Mouse (Mus musculus) ES-E14 (cell line): ENCODE data around the gene Taf1c. TPM values are rescaled to one million over a fixed set of nuclear protein-coding genes. Genes with fewer than 3 reads are reported as not detected.

Source experiments
- DNase-seq: peaks from one replicate; pipeline ENCODE4 v3.0.0-alpha.2; 2013; ENCODE audit warnings: low read depth, low spot score
- H3K27ac ChIP-seq: 2 replicates; pipeline ENCODE4 v1.5.1; 2012; ENCODE audit warnings: low read depth, mild to moderate bottlenecking, low read length, moderate library complexity, mixed read lengths; ENCODE audit not compliant: poor library complexity, insufficient read depth, severe bottlenecking
- H3K36me3 ChIP-seq: 2 replicates; pipeline ENCODE4 v1.6.1; 2012; ENCODE audit warnings: mild to moderate bottlenecking, low read length, moderate library complexity, mixed read lengths; ENCODE audit not compliant: control insufficient read depth, poor library complexity, insufficient read depth, severe bottlenecking
- H3K4me1 ChIP-seq, 2 experiments: fragments of 150-350 bp in 1 of 2; sonication (generic) in 1 of 2; 2 replicates each; pipeline ENCODE4 v1.6.1; 2012; ENCODE audit warnings: low read length in 2 of 2, mild to moderate bottlenecking in 1 of 2, mixed read lengths in 1 of 2; ENCODE audit not compliant: control insufficient read depth in 2 of 2, insufficient read depth in 2 of 2, poor library complexity in 1 of 2
- H3K4me3 ChIP-seq, 2 experiments: fragments of 150-350 bp in 1 of 2; sonication (generic) in 1 of 2; 2 replicates each; pipeline ENCODE4 v1.5.1; 2012; ENCODE audit warnings: low read length in 2 of 2, low read depth in 1 of 2, mild to moderate bottlenecking in 1 of 2, mixed read lengths in 1 of 2; ENCODE audit not compliant: insufficient read depth in 1 of 2, poor library complexity in 1 of 2, severe bottlenecking in 1 of 2
- H3K9ac ChIP-seq: 2 replicates; pipeline ENCODE4 v1.6.1; 2012; ENCODE audit warnings: low read depth, mild to moderate bottlenecking, low read length, mixed read lengths; ENCODE audit not compliant: poor library complexity, insufficient read depth, severe bottlenecking
- H3K9me3 ChIP-seq: fragments of 150-350 bp; sonication (generic); 2 replicates; pipeline ENCODE4 v1.6.1; 2012; ENCODE audit warnings: low read depth, mild to moderate bottlenecking, low read length; ENCODE audit not compliant: control insufficient read depth, insufficient read depth
- CHD2 ChIP-seq: IDR thresholded peaks from 2 replicates; pipeline ENCODE4 v1.6.1; 2014; ENCODE audit warnings: mild to moderate bottlenecking, low read depth, low read length, inconsistent platforms
- HCFC1 ChIP-seq: IDR thresholded peaks from 2 replicates; pipeline ENCODE4 v1.6.1; 2012; ENCODE audit warnings: low read length, inconsistent platforms, borderline replicate concordance; ENCODE audit not compliant: insufficient read depth
- MAFK ChIP-seq: IDR thresholded peaks from 2 replicates; pipeline ENCODE4 v1.6.1; 2014; ENCODE audit warnings: mild to moderate bottlenecking, low read depth, low read length, inconsistent platforms; ENCODE audit not compliant: insufficient read depth
- ZC3H11A ChIP-seq: IDR thresholded peaks from 2 replicates; pipeline ENCODE4 v1.6.1; 2012; ENCODE audit warnings: low read depth, mild to moderate bottlenecking, inconsistent platforms, low read length, borderline replicate concordance
- ZNF384 ChIP-seq: IDR thresholded peaks from 2 replicates; pipeline ENCODE4 v1.6.1; 2012; ENCODE audit warnings: low read depth, low read length, inconsistent platforms
- in situ Hi-C, 2 experiments: fragments of 600-800 bp; cut with MboI; formaldehyde crosslinking; loops; one replicate each; pipeline ENCODE4 v1.15.1; 2025; ENCODE audit warnings: low sequenced_read_pairs in 2 of 2, inconsistent platforms in 1 of 2; ENCODE audit not compliant: unreplicated experiment in 2 of 2
- total RNA-seq: library from RNA; depleted of rRNA; stranded (reverse); fragments of 300-350 nt; gene quantifications from 2 replicates; pipeline ENCODE4 v1.2.3, GENCODE M21; 2012

The Taf1c gene
- total RNA-seq, 1 experiment = 24.8 TPM

DNA sequence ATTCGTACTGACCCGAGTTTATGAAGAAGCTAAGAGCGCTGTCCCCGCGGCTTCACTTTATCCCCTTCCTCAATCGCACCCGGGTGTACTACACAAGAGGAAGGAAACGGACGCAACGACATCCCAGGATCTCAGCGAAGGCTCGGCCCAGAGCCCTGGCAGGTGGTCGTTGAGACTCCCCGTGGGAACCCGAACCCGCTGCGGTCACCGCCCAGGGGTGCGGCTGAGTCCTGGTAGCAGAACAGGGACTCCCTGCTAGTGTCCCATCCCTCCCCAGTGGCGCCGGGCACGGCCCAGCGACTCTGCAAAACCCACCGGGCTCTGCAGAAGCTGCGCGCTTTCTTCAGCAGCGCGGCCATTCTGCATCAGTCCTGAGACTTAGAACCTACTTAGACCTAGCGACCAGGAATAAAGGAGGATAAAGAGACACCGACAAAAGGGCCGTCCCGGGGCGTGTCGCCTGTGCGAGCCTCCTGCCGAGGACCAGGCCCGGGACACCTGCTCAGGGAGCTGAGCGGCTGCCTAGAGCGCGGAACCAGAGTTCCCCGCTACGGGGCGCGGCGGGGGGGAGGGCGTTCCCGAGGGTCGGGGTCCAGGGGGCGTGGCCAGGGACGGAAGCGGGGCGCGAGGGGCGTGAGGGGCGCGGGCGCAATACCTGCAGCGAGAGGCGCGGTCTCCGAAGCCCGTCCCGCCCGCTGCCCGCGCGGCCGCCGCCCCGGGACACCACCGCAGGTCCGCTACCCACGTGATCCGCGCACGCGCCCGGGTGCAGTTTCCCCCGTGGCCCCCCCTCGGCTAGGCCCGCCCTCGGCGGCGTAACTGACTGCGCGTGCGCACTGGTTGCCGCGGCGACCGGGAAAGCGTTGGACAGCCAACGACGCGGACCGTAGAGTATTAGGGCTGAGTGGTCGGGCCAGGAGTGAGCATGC lies 30.3 kb downstream of the Taf1c start, which contains the start of the genes Hsdl1 and Dnaaf1:
Gene Hsdl1, minus strand, starts transcription at position 747 of the 929 bp plus-strand sequence.
Gene Dnaaf1, plus strand, starts transcription at position 799 of the 929 bp plus-strand sequence.
- no peak for TF ChIP-seq CHD2
- TF ChIP-seq MAFK = no peak
- TF ChIP-seq ZC3H11A = no peak
- TF ChIP-seq HCFC1 = no peak
- TF ChIP-seq ZNF384 = no peak
- in situ Hi-C loops = no loop called here
- Histone ChIP-seq H3K9ac (peak within 1 kb of the TSS; percentile 56), H3K4me1 (peaks cover 0 to 2% of the 10 kb centered on the region in 2 experiments; a peak in 1 of 4 replicates), H3K9me3 (no peaks in the 10 kb centered on the region), H3K36me3 (no peaks in the 10 kb centered on the region), H3K4me3 (peak within 1 kb of the TSS; percentile 72 to 96), H3K27ac (no peak within 1 kb of the TSS)
- peak; percentile 77 for DNase-seq

- Histone ChIP-seq H3K9me3 (no peaks in the 10 kb centered on the region), H3K9ac (no peak overlapping the region), H3K27ac (no peak overlapping the region), H3K4me3 (no peak overlapping the region), H3K4me1 (peaks cover 0 to 6% of the 10 kb centered on the region in 2 experiments; a peak in 1 of 4 replicates), H3K36me3 (peaks cover 4% of the 10 kb centered on the region; the same call in 1 of the 2 replicates)
- in situ Hi-C loops = no loop called here
- TF ChIP-seq HCFC1 (no peak), ZNF384 (no peak), MAFK (no peak), CHD2 (no peak), ZC3H11A (no peak)
- DNase-seq = no peak
These were observed 32.6 kb downstream of the Taf1c start for GRCm38 (mm10) chr8:119572411-119572810.

DNA sequence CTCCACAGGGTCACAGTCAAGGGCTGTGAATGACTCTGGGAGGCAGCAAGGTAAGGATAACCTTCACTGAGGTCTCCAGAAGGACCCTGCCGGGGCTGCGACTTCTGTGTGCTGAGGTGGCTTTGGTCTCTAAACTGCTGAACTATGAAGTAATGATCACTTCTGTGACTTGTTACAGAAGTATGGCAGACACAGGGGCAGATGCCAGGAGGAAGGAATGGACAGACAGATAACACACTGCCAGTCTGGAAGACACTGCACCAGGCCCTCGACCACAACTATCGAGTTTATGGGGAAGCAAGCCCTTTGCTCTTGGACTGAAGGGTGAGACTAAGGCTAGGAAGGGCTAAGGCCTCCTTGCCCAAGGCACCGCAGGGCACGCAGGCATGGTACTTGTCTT lies 33.9 kb downstream of the Taf1c start:
- Histone ChIP-seq H3K27ac (no peak overlapping the region), H3K4me1 (peaks cover 0 to 8% of the 10 kb centered on the region in 2 experiments; a peak in 2 of 4 replicates), H3K36me3 (peaks cover 4% of the 10 kb centered on the region; the same call in 1 of the 2 replicates), H3K9me3 (no peaks in the 10 kb centered on the region), H3K9ac (no peak overlapping the region), H3K4me3 (no peak overlapping the region)
- no peak for DNase-seq
- in situ Hi-C loops = no loop called here
- TF ChIP-seq HCFC1 (no peak), ZNF384 (no peak), ZC3H11A (no peak), CHD2 (no peak), MAFK (no peak)

GRCm38 (mm10) chr8:119569881-119570280 lies 35.1 kb downstream of the Taf1c start:
- H3K27ac ChIP-seq = no peak overlapping the region
- no peak overlapping the region for H3K4me3 ChIP-seq
- H3K4me1 ChIP-seq = peaks cover 3 to 11% of the 10 kb centered on the region in 2 experiments; a peak in 2 of 4 replicates
- H3K9me3 ChIP-seq = no peaks in the 10 kb centered on the region
- DNase-seq = no peak
- TF ChIP-seq ZC3H11A = no peak
- no peak for TF ChIP-seq ZNF384
- TF ChIP-seq CHD2 = no peak
- TF ChIP-seq HCFC1 = no peak
- no peak for TF ChIP-seq MAFK
- in situ Hi-C loops = no loop called here
- peaks cover 10% of the 10 kb centered on the region; the same call in 1 of the 2 replicates for H3K36me3 ChIP-seq
- no peak overlapping the region for H3K9ac ChIP-seq
